Mouse (Mus musculus) spleen, adult 12 weeks (tissue): ENCODE results near the gene Tmem132d.

ENCODE experiments used
- DNase-seq: peaks from one replicate; pipeline ENCODE4 v3.0.0; 2022; ENCODE audit warnings: low spot score

Gene Tmem132d

DNA sequence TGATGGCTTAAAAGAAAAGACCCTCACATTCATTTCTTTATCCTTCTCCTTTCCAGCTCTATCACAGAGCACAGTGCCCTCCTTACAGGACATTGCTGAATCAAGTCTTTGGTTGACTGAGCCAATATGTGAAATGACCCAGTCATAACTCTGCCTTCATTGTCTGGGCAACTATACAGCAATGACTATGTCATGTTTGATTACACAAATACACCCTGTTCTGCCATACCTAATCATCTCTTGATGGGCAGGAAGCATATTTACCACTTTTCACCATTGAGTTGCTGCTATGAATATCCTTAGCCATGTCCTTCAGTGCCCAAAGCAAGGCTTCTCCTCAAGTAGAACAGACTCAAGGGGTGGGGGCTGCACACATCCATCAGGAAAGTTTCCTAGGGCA, 214.6 kb downstream of the Tmem132d start:
- DNase-seq, result no peak

DNA sequence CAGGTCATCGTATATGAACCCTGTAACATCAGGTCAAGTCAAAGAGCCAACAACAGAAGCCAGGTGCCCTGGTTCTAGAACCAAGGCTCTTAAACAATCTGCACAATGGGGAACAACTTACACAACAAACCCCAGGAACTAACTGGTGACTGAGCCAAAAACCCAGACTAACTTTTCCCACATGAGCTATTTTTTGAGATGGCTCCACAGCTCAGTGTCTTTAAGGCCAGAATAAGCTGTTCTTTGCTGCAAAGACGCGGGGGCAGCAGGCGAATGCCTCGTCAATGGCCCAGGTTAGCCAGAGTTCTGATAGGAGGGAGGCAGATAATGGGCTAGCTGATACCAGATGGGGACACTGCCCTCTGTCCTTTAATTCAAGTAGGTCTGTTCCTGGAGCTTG, 221.8 kb downstream of the Tmem132d start:
- no peak for DNase-seq

DNA sequence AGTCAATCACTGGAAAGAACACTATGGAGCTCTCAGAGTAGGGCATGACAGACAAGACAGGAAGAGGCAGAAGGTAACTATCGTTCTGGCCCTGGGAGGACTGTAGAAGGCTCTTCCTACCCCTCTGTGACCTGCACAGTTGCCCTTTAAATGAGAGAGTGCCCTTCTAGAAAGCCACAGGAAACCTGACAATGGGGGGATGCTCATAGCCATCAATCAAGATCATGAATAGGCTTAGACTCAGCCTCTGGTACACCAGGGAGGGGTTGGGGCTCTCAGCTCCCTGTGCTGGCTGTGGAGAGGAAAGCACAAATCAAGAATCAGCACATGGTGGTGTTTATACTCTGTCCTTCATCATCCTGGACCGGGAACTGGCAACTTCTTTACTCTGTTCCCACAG, 227.2 kb downstream of the Tmem132d start:
- DNase-seq, result no peak

DNA sequence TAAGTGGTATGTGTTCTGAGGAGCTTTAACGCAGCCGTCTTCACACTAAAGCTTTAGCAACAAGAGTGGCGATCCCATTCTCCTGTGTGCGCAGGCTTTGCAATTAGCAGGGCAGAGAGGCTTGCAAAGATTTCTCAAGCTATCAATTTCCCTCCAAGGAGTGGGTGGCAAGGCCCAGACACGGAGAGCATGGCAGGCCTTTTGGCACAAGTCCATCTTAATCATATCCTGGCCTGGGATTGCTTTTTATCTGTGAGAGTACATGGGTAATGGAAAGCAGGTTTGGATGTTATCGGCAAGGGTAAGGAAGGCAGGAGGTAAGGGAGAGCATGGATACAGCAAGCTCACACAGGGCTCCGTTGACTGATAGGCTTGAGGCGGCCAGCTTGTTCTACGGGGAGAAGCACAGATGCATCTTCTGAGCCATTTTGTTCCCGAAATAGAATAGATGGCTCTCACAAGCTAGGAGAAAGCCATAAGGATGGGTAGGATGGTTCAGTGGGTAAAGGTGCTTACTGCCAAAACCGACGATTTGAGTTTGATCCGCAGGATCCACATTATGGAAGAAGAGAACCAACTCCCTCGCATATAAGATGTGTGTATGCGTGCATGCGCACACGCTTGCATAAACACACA, 228.1 kb downstream of the Tmem132d start:
- no peak for DNase-seq

DNA sequence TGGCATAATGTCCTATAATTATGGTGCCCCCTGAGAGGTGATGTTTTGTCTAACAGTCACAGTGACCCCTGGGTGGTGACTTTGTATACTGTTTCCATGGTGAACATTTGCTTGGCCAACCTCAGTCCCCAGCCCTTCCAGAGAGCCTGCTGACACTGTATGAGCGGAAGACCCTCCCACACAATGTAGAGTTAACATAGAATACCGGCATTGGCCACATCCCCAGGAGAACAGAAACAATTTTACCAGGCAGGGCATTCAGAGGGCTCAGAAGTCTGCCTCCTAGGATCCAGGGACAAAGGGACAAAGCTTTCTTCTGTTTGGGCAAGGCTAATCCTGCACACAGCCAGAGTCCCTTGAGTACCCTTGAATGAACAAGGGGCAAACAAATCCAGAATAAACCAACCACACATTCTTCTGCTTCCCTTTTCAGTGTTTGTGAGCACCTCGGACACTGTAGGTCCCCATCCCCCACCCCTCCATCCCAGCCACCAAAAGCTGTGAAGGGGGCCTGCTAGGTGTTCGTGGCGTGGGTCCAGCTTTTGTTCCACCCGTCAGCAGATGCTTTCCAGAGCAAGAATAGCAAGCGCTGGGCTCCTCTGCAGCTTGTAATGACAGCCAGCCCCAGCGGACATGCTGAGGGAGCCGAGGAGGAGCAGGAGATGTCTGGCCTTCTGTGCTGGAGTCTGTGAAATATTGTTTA, 228.8 kb downstream of the Tmem132d start:
- no peak for DNase-seq

DNA sequence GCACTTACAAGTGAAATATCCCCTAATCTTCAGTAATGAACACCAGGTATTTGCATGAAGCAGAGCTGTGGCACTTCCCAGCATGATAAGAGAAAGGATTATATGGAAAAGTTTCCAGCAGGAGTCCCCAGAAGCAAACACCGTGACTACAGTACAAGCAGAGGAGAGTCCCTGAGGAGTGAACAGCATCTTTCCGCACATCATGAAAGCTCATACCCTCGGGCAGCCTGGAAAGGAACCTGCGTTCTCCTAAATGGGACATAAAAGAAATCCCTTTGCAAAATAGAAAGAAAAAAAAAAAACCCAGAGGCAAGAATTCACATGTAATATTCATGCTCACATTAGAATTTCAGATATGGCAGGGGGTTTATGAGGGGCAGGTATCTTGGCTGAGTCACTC, 238.8 kb downstream of the Tmem132d start:
- DNase-seq, result no peak

DNA sequence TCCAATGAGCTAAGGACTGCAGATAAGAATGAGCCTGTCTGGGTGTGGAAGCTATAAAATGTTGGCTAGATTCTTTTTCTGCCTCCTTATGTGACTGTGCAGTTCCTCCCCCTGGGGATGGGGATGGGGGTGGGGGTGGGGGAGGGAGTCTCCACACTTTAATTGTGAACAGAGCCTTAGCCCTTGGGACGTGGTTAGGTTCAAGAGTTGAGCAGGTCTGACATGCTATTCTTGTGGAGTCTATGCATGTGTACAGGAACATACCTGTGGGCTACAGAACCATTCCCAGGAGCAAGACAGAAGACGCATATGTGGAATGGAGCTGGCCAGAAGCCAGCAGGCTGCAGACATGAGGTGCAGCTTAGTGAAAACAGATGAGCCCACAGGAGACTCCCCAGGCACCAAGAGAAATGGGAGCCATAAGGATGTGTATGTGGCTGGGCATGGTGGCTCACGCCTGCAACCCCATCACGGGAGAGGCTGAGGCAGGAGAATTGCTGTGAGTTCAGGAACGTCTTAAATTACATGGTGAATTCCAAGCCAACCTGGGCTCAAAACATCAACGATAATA, 240.3 kb downstream of the Tmem132d start:
- DNase-seq, result no peak

DNA sequence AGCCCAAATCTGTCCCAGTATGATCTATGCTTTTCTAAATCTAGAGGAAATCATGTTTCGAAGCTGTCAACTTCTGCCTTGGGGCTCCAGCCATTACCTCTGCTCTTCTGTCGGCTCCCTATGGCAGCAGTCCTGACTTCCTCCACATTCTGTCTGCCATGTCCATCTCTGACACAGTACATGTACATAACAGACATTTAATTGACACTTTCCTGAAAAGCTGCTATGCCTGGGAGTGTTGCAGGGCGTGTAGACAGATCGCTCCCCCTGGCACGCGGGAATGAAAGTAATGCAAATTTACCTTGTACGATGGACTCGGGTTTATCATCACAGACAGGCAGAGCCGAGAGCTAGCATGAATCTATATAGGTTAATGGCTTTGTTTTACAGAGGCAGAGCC, 241.2 kb downstream of the Tmem132d start:
- DNase-seq, result no peak

DNA sequence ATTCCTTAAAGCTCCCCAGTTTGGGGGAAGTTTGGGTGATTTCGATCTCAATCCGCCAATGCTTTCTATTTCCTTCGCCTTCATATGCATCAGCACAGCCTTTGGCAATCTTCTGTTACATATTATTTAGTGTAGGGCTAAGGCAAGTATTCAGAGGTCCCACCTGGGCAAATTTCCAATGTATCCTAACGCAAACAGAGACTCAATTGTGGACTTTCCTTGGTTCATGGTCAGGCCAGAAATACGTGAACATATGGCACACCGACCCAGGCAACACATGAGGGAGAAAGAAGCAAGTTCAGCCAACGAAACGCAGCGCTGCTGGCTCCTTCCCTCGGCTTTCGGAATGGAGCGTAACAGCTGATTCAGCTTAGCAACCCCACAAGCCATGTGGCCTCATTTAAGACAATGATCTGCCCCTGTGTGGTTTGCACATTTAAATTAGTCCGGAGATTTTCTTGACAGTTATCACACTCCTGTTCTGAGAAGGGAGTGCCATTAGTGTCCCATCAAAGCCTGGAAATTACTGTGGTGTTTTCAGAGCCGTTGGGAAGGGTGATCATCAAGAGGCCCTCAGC, 242.5 kb downstream of the Tmem132d start:
- no peak for DNase-seq

DNA sequence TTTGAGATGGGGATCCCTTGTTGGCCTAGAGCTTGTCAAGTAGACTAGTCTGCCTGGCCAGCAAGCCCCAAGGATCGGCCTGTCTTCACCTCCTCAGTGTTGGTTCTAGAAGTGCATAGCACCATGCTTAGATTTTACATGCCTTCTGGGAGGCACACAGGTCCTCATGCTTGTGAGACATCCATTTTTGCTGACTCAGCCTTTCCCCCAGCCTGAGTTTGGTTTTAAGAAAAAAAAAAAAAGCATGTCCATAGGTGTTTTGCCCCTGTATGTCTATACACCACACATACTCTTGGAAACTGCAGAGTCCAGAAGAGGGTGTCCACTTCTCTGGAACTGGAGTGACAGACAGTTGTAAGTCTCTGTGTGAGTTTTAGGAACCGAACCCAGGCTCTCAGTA, 256.6 kb downstream of the Tmem132d start:
- DNase-seq, result no peak

DNA sequence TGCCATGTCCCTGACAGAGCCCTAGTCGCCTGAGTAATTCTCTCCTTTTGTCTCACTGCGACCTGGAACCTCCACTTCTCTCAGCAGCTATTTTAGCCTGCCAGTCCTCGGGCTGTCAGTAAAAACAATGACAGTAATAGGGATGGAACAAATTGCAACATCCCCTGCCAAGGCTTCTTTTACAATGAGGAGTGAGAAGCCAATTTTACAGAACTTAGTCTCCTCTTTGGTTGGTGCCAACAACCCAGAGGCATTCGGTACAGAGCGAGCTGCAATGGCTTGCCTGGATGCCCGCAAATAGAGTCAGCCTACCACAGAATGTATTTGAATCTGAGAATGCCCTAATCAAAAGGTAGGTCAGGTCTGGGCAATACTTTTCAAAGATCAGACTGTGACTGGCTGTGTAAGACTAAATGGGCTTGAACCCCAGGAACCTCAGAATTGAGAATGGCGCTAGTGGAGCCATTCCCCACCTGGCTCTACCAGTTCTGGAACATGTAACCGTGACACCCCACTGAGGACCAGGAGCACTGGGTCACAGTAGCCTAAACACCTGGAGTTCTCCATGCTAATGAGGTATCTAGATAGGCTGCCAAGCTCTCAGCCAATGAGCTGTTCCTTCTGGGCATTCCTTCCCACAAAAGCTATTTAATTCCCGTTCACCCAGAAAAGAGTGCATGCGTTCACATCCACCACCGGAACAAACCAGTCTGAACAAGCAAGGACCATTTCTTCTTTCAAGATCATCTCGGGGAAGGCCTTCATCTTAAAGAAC, 273.8 kb downstream of the Tmem132d start:
- no peak for DNase-seq

DNA sequence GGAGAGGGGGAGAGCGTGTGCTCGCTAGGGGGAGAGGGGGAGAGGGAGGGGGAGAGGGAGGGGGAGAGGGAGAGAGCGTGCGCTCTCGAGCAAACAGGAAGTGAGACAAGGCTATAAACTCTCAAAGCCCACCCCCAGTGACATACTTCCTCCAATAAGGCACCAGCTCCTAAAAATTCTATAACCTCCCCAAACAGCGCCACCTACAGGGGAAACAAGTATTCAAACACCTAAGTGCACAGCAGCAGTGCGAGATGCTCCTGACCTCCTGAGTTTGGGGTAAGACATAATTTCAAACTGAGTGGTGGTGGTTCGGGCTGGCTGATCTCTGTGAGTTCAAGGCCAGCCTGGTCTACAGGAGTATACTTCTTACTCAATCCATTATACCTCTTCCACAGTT, 281.4 kb downstream of the Tmem132d start:
- no peak for DNase-seq

DNA sequence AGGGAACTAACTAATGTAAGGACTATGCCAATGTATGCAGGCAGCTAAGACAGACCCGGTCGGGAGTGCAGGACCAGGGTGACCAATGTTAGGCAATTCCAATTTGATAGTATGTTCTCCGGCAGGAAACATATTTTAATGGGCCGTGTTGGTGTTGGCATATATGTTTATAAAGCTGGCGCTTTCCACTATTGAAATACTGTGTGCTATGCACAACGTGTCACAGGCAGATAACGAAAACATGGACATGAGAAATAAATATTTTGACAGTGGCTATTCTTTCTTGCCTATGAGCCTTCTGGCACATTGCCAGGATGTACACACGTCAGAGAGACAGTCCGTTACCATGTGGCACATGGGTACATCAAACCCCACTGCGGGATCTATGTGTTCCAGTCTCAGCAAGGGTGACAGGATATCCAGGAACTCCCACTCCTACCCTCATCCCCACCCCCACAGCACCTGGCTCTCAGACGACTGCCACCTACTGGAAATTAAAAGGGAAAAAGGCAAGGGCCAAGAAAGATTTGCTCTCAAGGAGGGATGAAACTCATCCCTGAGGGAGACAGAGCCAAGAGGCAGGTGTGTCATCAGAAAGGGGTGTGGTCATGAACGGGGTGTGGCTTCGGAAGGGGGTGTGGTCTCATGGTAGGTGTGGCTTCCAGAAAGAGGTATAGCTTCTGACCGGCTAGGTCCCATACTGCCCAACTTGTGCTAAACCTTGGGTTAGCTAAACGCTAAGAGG, 285.8 kb downstream of the Tmem132d start:
- DNase-seq, result no peak

DNA sequence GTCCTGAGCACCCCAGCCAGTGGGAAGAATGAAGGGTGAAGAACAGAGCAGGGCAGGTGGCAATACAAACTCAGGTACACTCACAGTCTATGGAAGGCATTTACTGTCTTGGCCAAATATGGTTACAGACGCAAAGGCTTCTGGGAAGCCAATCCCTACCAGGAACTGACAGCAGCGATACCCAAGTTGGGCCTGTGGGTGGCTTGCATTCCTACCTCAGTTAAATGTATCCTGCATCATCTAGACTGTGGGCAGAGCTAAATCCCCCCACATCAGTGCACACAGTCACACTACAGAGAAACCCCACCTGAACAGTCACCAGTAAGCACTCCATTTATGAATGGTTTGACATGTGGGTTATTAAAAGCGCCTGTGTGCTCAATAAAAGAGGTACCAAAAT, 288.1 kb downstream of the Tmem132d start:
- no peak for DNase-seq

DNA sequence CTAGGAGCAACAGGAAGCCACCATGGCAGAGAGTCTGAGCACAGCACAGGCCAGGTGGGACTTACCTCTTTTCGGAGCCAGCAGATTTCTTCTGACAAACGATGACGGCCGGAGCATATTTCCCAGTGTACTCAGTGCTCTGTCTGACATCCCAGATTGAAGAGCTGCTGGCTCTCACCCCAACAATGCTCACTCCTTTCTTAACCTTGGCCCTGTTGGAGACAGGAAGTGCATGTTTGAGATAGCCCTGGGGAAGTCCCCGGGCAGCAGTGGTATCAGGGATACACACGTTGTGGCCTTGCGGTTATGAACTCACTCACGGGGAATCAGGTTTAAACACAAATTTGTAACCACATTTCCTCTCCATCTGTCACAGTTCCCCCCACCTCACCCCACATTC, 296.1 kb downstream of the Tmem132d start:
- no peak for DNase-seq

DNA sequence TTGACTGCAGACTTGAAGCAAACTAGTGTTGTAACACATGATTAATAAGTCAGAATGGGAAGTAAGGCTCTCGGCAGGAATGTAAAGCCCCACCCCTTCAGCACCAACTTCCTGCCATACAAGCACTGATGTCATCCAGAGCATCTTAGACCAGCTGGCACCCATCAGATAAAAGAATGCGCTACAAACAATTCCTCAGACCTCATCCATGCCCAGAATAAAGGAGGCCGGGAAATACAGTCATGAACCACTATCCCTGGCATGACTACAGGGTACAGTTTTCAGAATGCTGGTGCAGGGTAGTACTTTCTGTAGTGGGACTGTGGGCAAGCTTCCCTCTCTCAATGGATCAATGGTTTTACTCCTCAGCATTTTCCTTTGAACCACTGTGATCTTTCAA, 310.2 kb downstream of the Tmem132d start:
- DNase-seq, result no peak

DNA sequence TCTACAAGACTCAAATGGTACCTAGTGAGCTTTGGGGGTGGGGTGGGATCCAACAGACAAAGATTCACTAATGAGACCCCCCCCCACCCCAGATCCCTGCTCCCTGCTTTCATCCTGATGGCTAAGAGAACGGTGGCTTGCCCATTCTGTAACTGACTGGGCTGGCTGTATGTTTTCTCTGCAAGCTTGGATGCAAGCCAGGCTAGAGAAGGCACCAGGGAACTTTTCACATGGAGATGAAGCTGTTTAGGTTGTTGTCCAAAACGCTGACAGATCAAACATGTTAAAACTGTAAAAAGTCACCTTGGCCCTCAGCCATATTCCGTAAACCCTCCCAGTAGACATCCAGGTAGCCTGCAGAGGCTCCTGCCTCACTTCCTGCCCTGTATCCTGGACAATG, 313.7 kb downstream of the Tmem132d start:
- no peak for DNase-seq

DNA sequence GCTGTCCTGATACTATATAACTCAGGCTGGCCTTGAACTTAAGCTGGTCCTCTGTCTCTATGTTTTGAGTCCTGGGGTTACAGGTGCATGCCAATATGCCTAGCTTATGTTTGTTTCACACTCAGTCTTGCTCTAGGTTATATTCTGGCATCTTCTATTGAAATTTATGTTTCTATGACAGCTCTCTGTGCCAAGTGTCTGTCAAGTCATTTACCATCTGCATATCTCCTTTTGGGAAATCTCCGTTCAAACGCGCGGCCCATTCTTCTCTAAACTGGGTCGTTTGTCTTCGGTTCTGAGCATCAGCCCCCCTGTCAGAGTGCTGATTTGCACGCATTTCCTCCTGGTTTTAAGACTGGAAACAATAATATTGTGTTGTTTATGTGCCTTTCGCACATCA, 319.8 kb downstream of the Tmem132d start:
- DNase-seq, result no peak

DNA sequence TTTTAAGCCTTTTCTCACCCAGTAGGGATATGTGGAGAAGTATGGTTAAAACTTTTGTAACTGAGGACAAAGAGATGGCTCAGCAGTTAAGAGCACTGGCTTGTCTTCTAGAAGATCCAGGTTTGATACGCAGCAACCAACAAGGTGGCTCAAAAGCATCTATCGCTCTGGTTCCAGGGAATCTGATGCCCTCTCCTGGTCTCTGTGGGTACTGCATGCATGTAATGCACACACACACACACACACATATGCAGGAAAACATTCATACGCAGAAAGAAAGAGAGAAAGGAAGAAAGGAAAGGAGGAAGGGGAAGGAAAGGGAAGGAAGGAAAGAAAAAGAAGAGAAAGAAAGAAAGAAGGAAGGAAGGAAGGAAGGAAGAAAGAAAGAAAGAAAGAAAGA, 320.4 kb downstream of the Tmem132d start:
- DNase-seq, result no peak

DNA sequence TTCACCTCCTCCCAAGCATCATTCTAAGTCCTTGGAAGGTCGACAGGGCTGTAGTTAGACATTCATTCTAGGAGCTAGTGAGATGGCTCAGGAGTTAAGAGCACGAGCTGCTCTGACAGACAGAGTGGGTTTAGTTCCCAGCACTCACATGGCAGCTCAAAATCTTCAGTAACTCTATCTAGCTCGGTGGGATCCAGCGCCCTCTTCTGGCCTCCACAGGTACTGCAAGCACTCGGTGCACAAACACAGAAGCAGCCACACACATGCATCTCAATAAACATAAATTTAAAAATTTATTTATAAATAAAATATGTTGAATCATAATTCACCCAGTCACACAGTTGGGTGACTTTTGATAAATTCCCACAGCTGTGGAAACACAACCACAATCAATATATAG, 321.2 kb downstream of the Tmem132d start:
- DNase-seq, result no peak

DNA sequence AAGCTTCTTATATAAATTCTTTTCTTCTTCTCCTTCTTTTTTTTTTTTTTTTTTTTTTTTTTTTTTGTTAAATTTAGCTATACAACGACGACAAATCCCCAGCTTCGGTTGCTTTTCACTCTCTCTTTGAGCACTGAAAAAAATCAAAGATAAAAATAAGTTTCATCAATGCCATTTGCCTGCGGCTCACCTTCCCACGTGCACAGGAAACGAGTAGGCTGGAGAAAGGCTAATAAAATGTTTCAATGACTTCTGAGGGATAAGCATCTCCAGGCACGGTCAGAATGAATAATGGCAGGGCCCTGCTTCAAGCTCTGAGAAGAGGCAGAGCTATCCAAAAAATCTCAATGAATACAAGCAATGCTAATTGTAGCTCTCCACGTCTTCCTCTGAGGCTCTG, 330.3 kb downstream of the Tmem132d start:
- no peak for DNase-seq

DNA sequence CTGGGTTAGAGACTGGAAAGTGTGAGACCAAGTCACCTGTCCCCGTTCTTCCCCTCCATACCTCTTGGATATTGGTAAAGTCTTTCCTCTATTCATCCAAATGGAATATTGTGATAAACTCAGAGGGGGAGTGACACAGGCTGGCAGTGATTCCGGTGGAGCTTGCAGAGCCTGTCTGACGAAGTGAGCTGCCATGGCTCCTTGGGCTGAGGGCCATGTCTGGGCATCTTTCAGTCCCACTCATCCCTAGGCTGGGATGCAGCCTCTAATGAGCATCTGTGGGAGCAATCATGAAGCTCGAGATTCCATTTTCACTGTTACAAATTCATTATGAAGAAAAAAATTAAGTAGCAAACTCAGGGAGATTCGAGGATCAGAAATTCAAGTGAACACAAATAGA, 332.5 kb downstream of the Tmem132d start:
- no peak for DNase-seq
